Mouse (Mus musculus) embryonic facial prominence, embryonic 14.5 days (tissue): Measurements from ENCODE around the gene Atxn7l3b. TPM values are rescaled to one million over a fixed set of nuclear protein-coding genes. Genes with fewer than 3 reads are reported as not detected.

Experiments
- ATAC-seq: fragments of 200-750 bp; cut with Nextera tagmentation; 2 replicates; pipeline ENCODE4 v1.8.0; 2017; ENCODE audit warnings: low read depth, moderate number of reproducible peaks, moderate TSS enrichment
- DNase-seq: peaks from one replicate; pipeline ENCODE4 v3.0.0-alpha.2; 2015; ENCODE audit warnings: low spot score
- H3K27ac ChIP-seq: fragments of 300-500 bp; sonication (generic); replicated peaks from 2 replicates; pipeline ENCODE4 v1.5.1; 2014; ENCODE audit warnings: low read depth, mild to moderate bottlenecking, low read length, moderate library complexity
- H3K27me3 ChIP-seq: fragments of 300-500 bp; sonication (generic); replicated peaks from 2 replicates; pipeline ENCODE4 v1.6.1; 2014; ENCODE audit warnings: low read length; ENCODE audit not compliant: control insufficient read depth, insufficient read depth
- H3K36me3 ChIP-seq: fragments of 300-500 bp; sonication (generic); 2 replicates; pipeline ENCODE4 v1.6.1; 2014; ENCODE audit warnings: low read length, mixed read lengths; ENCODE audit not compliant: control insufficient read depth, insufficient read depth
- H3K4me1 ChIP-seq: fragments of 300-500 bp; sonication (generic); 2 replicates; pipeline ENCODE4 v1.6.1; 2014; ENCODE audit warnings: antibody characterized with exemption, low read length; ENCODE audit not compliant: control insufficient read depth, insufficient read depth
- H3K4me2 ChIP-seq: fragments of 300-500 bp; sonication (generic); 2 replicates; pipeline ENCODE4 v1.6.1; 2014; ENCODE audit warnings: low read depth, mild to moderate bottlenecking, low read length, moderate library complexity, mixed read lengths
- H3K4me3 ChIP-seq: fragments of 300-500 bp; sonication (generic); 2 replicates; pipeline ENCODE4 v1.5.1; 2014; ENCODE audit warnings: low read depth, mild to moderate bottlenecking, low read length
- H3K9ac ChIP-seq: fragments of 300-500 bp; sonication (generic); 2 replicates; pipeline ENCODE4 v1.6.1; 2014; ENCODE audit warnings: low read depth, mild to moderate bottlenecking, low read length, moderate library complexity, mixed read lengths
- H3K9me3 ChIP-seq: fragments of 300-500 bp; sonication (generic); 2 replicates; pipeline ENCODE4 v1.6.1; 2016; ENCODE audit warnings: low read length; ENCODE audit not compliant: control insufficient read depth
- WGBS: fragments of 180-500 bp; shearing (Covaris S2); extraction: QIAGEN DNeasy Blood & Tissue Kit; methylation state at CpG from one replicate; pipeline ENCODE4 v1.1.7; 2014; 5-methylcytosine and 5-hydroxymethylcytosine counted together
- polyA plus RNA-seq: library from polyadenylated mRNA; unstranded; fragments of >200 nt; fragmentation: Nextera tagmentation; extraction: Ambion mirVana; gene quantifications from 2 replicates; pipeline ENCODE4 v1.2.1, GENCODE M21; 2014

The Atxn7l3b gene
- polyA plus RNA-seq, 1 experiment from 2014 or later, result 142 TPM

DNA sequence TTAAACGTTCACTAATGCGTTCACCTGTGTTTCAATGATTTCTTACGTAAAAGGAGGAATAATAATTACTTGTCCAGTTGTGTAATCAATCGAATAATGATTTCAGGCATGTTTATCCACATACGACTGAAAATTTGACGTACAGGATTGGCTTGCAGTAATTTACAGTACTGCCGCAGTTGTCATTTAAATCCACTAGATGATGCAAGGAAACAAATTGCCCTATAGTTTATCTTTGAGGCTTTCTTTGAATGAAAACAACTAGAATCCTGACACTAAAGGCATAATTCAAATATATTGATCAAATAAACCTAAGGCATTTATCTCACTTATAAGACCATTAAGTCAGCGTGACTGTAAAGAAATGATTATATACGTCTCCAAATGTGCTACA, 418 bp upstream of the Atxn7l3b start:
- Histone ChIP-seq H3K4me2 (peak overlapping the region; percentile 85), H3K9ac (peak overlapping the region; percentile 98), H3K27me3 (no peaks in the 10 kb centered on the region), H3K4me1 (peaks cover 7% of the 10 kb centered on the region), H3K27ac (peak overlapping the region; percentile 96), H3K36me3 (peaks cover 35% of the 10 kb centered on the region), H3K9me3 (no peaks in the 10 kb centered on the region), H3K4me3 (peak overlapping the region; percentile 83)
- no peak for ATAC-seq
- DNase-seq, result no peak
- WGBS, result 38% methylated on average over 9 of the region's 9 CpGs

DNA sequence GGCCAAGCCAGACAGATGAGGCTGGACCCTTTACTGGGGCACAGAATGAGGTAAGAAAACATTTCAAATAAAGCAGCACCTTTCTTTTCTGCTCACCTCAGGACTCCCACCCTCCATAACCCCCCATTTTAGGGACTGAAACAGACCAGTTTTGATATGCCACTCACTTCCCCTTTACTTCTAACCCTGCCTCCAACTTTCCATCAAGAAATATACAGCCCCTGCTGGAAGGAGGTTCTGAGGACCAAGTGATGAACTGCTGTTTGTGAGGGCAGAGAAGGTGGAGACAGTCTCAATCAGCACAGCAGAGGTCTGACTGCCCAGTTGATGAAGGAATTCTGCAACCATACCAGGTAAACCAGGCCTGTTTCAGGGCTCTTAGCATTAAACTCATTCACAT, 1.8 kb downstream of the Atxn7l3b start:
- H3K27me3 ChIP-seq, result no peaks in the 10 kb centered on the region
- DNase-seq, result no peak
- H3K4me1 ChIP-seq, result peaks cover 7% of the 10 kb centered on the region
- ATAC-seq, result no peak
- H3K9ac ChIP-seq, result no peak overlapping the region
- H3K4me2 ChIP-seq, result peak overlapping the region; percentile 85
- peak overlapping the region; percentile 83; the same call in 1 of the 2 replicates for H3K4me3 ChIP-seq
- peaks cover 40% of the 10 kb centered on the region for H3K36me3 ChIP-seq
- no peaks in the 10 kb centered on the region for H3K9me3 ChIP-seq
- no peak overlapping the region for H3K27ac ChIP-seq

DNA sequence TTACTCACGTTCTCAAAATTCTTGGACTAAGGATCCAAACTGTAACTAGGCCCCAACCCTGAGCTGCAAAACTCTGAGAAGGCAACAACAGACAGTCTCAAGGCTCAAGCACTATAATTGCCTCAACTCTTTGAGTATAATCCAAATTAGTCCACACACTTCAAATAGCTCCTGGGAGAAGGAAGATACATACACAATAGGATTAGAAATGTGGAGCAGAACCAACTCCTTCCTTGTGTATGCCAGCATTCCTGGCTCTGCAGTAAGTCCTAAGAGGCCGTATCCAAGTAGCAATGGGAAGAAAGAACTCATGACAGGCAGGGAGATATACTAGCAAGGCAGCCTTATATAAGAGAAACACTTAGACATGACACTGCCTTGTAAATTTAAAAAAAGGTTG, 2.5 kb downstream of the Atxn7l3b start:
- DNase-seq, result no peak
- Histone ChIP-seq H3K4me1 (peaks cover 7% of the 10 kb centered on the region), H3K4me3 (no peak overlapping the region), H3K4me2 (peak overlapping the region; percentile 13; the same call in 1 of the 2 replicates), H3K36me3 (peaks cover 40% of the 10 kb centered on the region), H3K27me3 (no peaks in the 10 kb centered on the region), H3K9me3 (no peaks in the 10 kb centered on the region), H3K9ac (no peak overlapping the region), H3K27ac (no peak overlapping the region)
- ATAC-seq, result no peak
- WGBS, result 87% methylated on average over 2 of the region's 2 CpGs

DNA sequence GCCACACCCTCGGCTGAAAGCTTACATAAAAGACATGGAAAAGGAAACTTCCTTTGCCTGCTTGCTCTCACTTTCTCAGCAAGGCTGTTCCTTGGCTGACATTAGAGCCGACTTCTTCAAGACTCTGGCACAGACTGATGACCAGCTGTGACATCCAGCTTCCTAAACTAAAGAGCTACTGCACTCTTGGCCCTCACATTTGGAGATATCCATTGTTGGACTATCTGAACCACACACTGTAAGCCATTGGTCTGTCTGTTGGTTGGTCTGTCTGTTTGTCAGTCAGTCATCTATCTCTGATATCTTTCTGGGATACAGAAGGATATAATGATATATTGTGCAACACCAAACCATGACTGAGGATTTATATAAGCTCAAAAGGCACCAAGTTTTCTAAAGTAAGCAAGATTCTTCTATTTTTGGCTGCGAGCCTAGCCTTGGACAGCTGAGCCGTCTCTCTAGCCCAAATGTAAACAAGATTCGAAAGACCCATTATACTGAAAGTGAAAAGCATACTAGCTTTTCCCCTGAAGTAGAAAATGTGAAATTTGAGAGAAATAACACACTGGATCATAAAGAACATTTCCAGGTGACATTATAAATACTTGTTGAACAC, 12.1 kb downstream of the Atxn7l3b start:
- H3K9ac ChIP-seq, result no peak overlapping the region
- no peaks in the 10 kb centered on the region for H3K27me3 ChIP-seq
- 57% methylated on average over 5 of the region's 5 CpGs for WGBS
- H3K9me3 ChIP-seq, result no peaks in the 10 kb centered on the region
- H3K4me3 ChIP-seq, result no peak overlapping the region
- no peak overlapping the region for H3K4me2 ChIP-seq
- DNase-seq (peak; percentile 83), ATAC-seq (peak; percentile 57; the same call in 1 of the 2 replicates)
- H3K4me1 ChIP-seq, result no peaks in the 10 kb centered on the region
- no peaks in the 10 kb centered on the region for H3K36me3 ChIP-seq
- H3K27ac ChIP-seq, result 0 out of 2 replicates have a peak overlapping the region, but pooled peaks have one; percentile 15

DNA sequence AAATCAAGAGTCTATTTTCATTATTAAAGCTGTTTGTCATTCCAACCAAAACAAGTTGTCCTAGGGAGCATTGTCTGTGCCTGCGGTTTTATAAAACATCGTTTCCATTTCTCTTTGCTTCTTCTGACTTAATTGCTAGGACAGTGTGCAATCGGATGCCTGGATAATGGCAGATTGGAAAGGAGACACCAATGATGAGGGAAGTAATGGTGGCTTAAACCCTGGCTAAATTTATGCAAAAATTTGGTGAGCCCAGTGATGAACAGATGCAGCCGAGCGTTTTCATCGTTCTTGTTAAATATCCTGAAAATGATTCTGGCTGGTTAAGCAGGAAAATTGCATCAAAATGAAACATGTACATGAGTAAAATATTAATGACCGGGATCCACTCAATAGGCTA, 28.6 kb downstream of the Atxn7l3b start:
- ATAC-seq, result no peak
- Histone ChIP-seq H3K27me3 (no peaks in the 10 kb centered on the region), H3K9ac (no peak overlapping the region), H3K27ac (no peak overlapping the region), H3K4me1 (no peaks in the 10 kb centered on the region), H3K4me2 (no peak overlapping the region), H3K4me3 (no peak overlapping the region), H3K36me3 (no peaks in the 10 kb centered on the region), H3K9me3 (no peaks in the 10 kb centered on the region)
- DNase-seq, result no peak
- WGBS, result 70% methylated on average over 7 of the region's 7 CpGs

DNA sequence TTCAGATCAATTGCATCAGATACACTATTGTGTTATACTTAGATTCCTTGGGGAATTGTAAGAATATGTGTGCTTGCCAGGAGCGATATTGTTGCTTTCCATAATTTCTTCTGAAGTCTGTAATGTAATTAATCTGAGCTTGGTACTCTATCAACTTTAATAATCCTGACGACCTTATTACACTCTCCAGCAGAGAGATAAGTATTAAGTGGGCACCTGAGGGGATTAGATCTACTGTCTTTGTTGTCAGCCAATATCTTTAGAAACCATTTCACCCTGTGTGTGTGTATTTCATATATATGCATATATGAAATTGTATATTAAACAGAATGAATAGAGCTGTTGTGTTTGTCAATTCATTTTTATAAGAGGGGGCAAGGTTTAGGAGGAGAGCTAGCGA, 29.0 kb downstream of the Atxn7l3b start:
- Histone ChIP-seq H3K27ac (no peak overlapping the region), H3K4me2 (no peak overlapping the region), H3K4me1 (no peaks in the 10 kb centered on the region), H3K27me3 (no peaks in the 10 kb centered on the region), H3K36me3 (no peaks in the 10 kb centered on the region), H3K9me3 (no peaks in the 10 kb centered on the region), H3K4me3 (no peak overlapping the region), H3K9ac (no peak overlapping the region)
- DNase-seq (no peak), ATAC-seq (no peak)
- WGBS, result 62% methylated on average over 3 of the region's 3 CpGs

DNA sequence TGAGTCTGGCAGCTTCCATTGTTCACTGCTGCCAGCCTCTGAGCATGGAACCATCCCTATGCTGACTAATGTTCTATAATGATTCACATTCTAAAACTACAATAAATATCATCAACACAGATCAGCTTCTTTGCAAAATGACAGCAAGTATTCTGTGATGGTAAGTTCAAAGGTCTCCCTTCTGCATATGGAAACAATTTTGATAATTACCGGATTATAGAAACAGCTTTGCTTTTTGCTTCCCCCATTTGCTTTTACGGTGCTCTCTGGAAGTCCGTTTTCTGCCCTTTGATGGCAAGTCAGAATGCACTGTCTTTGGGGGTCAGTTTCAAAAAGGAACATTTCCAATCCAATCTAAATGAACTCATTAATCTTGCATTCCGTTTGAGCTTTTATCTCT, 32.2 kb downstream of the Atxn7l3b start:
- Histone ChIP-seq H3K9me3 (no peaks in the 10 kb centered on the region), H3K9ac (no peak overlapping the region), H3K4me1 (no peaks in the 10 kb centered on the region), H3K27ac (no peak overlapping the region), H3K4me2 (no peak overlapping the region), H3K27me3 (no peaks in the 10 kb centered on the region), H3K4me3 (no peak overlapping the region), H3K36me3 (no peaks in the 10 kb centered on the region)
- 23% methylated on average over 4 of the region's 4 CpGs for WGBS
- ATAC-seq, result no peak
- DNase-seq, result no peak

DNA sequence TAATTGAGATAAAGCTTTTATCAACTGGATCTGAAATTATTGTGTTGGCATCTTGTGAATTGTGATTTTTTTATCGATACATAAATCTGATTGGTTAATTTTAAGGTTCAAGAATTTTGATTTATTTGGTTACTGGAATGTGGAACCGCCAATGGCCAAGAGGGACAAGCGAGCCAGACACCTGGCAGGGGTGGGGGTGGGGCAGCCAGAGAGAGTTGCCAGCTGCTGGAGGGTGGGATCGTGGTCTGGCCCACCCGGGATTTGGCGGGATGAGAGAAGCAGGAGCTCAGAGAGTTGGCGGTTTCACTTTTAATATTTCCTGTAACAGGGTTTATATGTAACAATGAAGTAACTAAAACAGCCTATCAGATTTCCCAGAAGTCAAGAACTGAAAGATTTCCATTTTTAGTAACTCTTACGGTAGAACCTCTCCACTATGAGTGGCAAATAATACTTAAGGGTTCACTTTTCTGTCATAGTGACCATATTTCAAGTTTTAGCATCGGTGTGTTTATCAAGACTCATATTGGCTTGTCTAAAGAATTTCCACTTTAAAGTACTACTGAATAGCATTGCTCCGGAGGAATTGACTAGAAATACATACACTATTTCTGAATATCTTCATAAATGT, 35.1 kb downstream of the Atxn7l3b start:
- no peaks in the 10 kb centered on the region for H3K9me3 ChIP-seq
- no peaks in the 10 kb centered on the region for H3K36me3 ChIP-seq
- H3K27me3 ChIP-seq, result no peaks in the 10 kb centered on the region
- H3K9ac ChIP-seq, result no peak overlapping the region
- ATAC-seq, result no peak
- H3K4me2 ChIP-seq, result no peak overlapping the region
- H3K27ac ChIP-seq, result no peak overlapping the region
- 83% methylated on average over 10 of the region's 10 CpGs for WGBS
- no peak for DNase-seq
- H3K4me1 ChIP-seq, result no peaks in the 10 kb centered on the region
- no peak overlapping the region for H3K4me3 ChIP-seq

DNA sequence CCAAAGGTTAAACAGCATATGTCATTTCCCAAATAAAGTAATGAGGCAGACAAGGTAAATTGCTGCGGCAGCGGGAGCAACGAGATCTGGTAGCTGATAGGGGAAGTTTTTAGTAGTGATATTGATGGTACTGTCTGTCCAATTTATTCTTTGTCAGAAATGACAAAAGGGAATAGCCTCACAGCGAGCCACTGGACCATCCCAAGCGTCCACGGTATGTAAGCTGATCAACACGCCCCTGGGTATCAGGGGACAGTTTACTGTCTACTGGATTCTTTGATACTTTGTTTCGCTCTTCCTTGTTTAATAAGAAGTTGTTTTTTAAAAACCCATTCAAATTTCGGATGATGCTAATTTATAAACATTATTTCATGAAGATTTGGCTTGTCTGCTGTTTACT, 44.7 kb downstream of the Atxn7l3b start:
- Histone ChIP-seq H3K4me3 (no peak overlapping the region), H3K27ac (no peak overlapping the region), H3K27me3 (no peaks in the 10 kb centered on the region), H3K4me1 (no peaks in the 10 kb centered on the region), H3K36me3 (no peaks in the 10 kb centered on the region), H3K4me2 (no peak overlapping the region), H3K9ac (no peak overlapping the region), H3K9me3 (no peaks in the 10 kb centered on the region)
- ATAC-seq, result no peak
- 59% methylated on average over 9 of the region's 9 CpGs for WGBS
- no peak for DNase-seq
